Mouse (Mus musculus) liver, postnatal 0 days (tissue): ENCODE results near the gene Rbm47.

ENCODE experiments used
- CTCF ChIP-seq: sonication (generic); IDR thresholded peaks from 2 replicates; pipeline ENCODE4 v1.5.1; 2016; ENCODE audit warnings: antibody characterized with exemption, low read depth
- EP300 ChIP-seq: IDR thresholded peaks from 2 replicates; pipeline ENCODE4 v1.6.1; 2016; ENCODE audit warnings: antibody characterized with exemption, low read depth, mild to moderate bottlenecking

DNA sequence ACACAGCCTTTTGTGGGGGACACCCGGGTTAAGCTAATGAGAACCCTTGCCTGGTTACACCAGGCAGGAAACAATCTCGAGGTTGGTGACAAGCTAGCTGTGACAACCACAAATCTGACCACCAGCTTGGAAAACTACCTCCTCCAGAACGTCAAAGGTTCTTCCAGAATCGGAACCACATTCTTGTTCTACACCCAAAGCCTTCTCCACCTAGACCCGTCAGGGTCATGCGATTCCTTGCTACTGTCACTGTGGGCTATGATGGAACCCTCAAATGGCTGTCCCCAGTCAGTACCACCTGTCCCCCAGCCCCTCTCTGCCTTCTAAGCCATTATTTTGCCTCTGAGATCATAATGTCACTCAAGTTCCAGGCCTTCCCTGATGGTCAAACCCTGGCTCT, 76.8 kb downstream of the Rbm47 start:
- TF ChIP-seq EP300 = no peak
- no peak for TF ChIP-seq CTCF
